Mouse (Mus musculus) testis, adult 2 months (tissue): Measurements from ENCODE around the gene Rplp2.

ENCODE experiments used
- CTCF ChIP-seq: fragments of 200-500 bp; IDR thresholded peaks from 2 replicates; pipeline ENCODE4 v1.5.1; 2012; ENCODE audit warnings: low read depth, mild to moderate bottlenecking, inconsistent platforms, low read length, moderate library complexity; ENCODE audit not compliant: control insufficient read depth, insufficient read depth, insufficient replicate concordance
- POLR2A ChIP-seq: fragments of 200-500 bp; IDR thresholded peaks from 2 replicates; pipeline ENCODE4 v1.6.1; 2012; ENCODE audit warnings: low read depth, mild to moderate bottlenecking, inconsistent platforms, low read length, moderate library complexity; ENCODE audit not compliant: control insufficient read depth

GRCm38 (mm10) chr7:141484186-141485120 is 37.3 kb downstream of the Rplp2 start:
- TF ChIP-seq POLR2A (no peak), CTCF (no peak)
